Mouse (Mus musculus) c-Kit-positive CD71-positive TER-119-positive erythroid progenitor cells, embryonic 14.5 days (primary cell): Measurements from ENCODE around the gene Fam213b.

Experiments used
- DNase-seq: peaks from one replicate; pipeline ENCODE4 v3.0.0-alpha.2; 2013; ENCODE audit warnings: low spot score

Fam213b gene

GRCm38 (mm10) chr4:154922931-154923330 lies 24.0 kb upstream of the Fam213b start:
- DNase-seq: no peak

- no peak for DNase-seq
These were observed 23.4 kb upstream of the Fam213b start for GRCm38 (mm10) chr4:154922291-154922690.

- DNase-seq: no peak
These were observed 17.7 kb upstream of the Fam213b start for GRCm38 (mm10) chr4:154916662-154917061.

GRCm38 (mm10) chr4:154915286-154915685 lies 16.4 kb upstream of the Fam213b start:
- no peak for DNase-seq

- no peak for DNase-seq
These were observed 15.8 kb upstream of the Fam213b start for GRCm38 (mm10) chr4:154914707-154915106.

- DNase-seq: no peak
These were observed 15.3 kb upstream of the Fam213b start for GRCm38 (mm10) chr4:154914252-154914651.

GRCm38 (mm10) chr4:154913845-154914244 lies 14.9 kb upstream of the Fam213b start:
- no peak for DNase-seq

- peak; percentile 77 for DNase-seq
These were observed 12.7 kb upstream of the Fam213b start for GRCm38 (mm10) chr4:154911644-154912043.

- DNase-seq: no peak
These were observed 11.9 kb upstream of the Fam213b start for GRCm38 (mm10) chr4:154910606-154911522.

- DNase-seq: no peak
These were observed 9.6 kb upstream of the Fam213b start for GRCm38 (mm10) chr4:154908490-154908889.

- DNase-seq: peak; percentile 87
These were observed 8.9 kb upstream of the Fam213b start for GRCm38 (mm10) chr4:154907833-154908232.

GRCm38 (mm10) chr4:154904185-154905071 lies 5.5 kb upstream of the Fam213b start:
- DNase-seq: peak; percentile 92

- DNase-seq: no peak
These were observed 3.4 kb upstream of the Fam213b start for GRCm38 (mm10) chr4:154902371-154902770.

- no peak for DNase-seq
These were observed 1.1 kb downstream of the Fam213b start for GRCm38 (mm10) chr4:154897676-154898465.

- DNase-seq: no peak
These were observed 3.4 kb downstream of the Fam213b start for GRCm38 (mm10) chr4:154895549-154895948.

GRCm38 (mm10) chr4:154890887-154891286 lies 8.0 kb downstream of the Fam213b start:
- DNase-seq: no peak

GRCm38 (mm10) chr4:154887593-154888250 lies 11.2 kb downstream of the Fam213b start:
- no peak for DNase-seq

- no peak for DNase-seq
These were observed 11.9 kb downstream of the Fam213b start for GRCm38 (mm10) chr4:154886876-154887592.

GRCm38 (mm10) chr4:154885416-154885815 lies 13.5 kb downstream of the Fam213b start:
- no peak for DNase-seq

GRCm38 (mm10) chr4:154882014-154882659 lies 16.8 kb downstream of the Fam213b start:
- peak; percentile 72 for DNase-seq
